Mouse (Mus musculus): ENCODE results near the gene Ttc13. TPM values are rescaled to one million over a fixed set of nuclear protein-coding genes. Genes with fewer than 3 reads are reported as not detected.

Ttc13 gene
- polyA plus RNA-seq, 1 experiment, result 25.6 TPM

DNA sequence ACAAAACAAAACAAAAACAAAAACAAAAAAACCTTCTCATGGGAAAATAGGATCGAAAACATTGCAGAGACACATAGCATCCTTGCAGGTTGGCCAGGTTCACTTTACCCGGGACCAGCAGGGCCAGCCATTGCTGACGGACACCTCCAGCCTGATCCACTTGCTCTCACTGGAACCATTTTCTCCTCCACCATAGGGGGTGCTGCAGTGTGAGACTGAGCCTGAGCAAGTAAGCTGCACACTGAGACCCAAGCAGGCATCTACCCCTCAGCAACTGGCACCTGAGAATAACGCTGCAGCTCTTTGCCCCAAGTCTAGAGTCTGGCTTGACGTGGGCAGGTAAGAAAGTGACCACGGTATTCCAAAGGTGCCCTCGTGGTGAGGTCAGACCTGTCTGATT, 1.6 kb downstream of the Ttc13 start:
- Histone ChIP-seq H3K36me3 (ENCODE audit: control insufficient read depth, insufficient read depth) (no peaks in the 10 kb centered on the region), H3K4me3 (no peak overlapping the region), H3K27me3 (ENCODE audit: control insufficient read depth, insufficient read depth, insufficient read length) (no peaks in the 10 kb centered on the region), H3ac (ENCODE audit: control insufficient read depth, insufficient read length) (no peak overlapping the region), H3K4me2 (ENCODE audit: low read depth) (no peak overlapping the region), H3K79me2 (ENCODE audit: control insufficient read depth, insufficient read depth) (peaks cover 29% of the 10 kb centered on the region)
- TF ChIP-seq TCF12 (IDR thresholded peaks at IDR 0.05; ENCODE audit: insufficient read depth, poor library complexity, severe bottlenecking) (no peak), TCF3 (IDR thresholded peaks at IDR 0.05; ENCODE audit: insufficient read length, low read depth) (no peak), REST (IDR thresholded peaks at IDR 0.05; ENCODE audit: insufficient read depth, insufficient read length) (no peak), CEBPB (IDR thresholded peaks at IDR 0.05; ENCODE audit: insufficient read depth, poor library complexity, severe bottlenecking) (no peak), MAX (IDR thresholded peaks at IDR 0.05; ENCODE audit: low read depth) (no peak), POLR2A (IDR thresholded peaks at IDR 0.05; ENCODE audit: insufficient read length, low read depth) (no peak), MYOG (IDR thresholded peaks at IDR 0.05; ENCODE audit: control insufficient read depth in 1 of 3, insufficient read depth in 1 of 3, insufficient read length in 2 of 3, low read depth in 2 of 3) (no peak), POLR2AphosphoS2 (IDR thresholded peaks at IDR 0.05; ENCODE audit: insufficient read length, low read depth) (no peak), E2F4 (IDR thresholded peaks at IDR 0.05; ENCODE audit: insufficient read depth) (no peak), MYOD1 (IDR thresholded peaks at IDR 0.05; ENCODE audit: control insufficient read depth in 1 of 3, insufficient read length in 2 of 3, low read depth in 2 of 3) (no peak), USF1 (IDR thresholded peaks at IDR 0.05; ENCODE audit: low read depth) (no peak), SRF (IDR thresholded peaks at IDR 0.05; ENCODE audit: control insufficient read depth, insufficient read length, low read depth) (no peak)

- Histone ChIP-seq H3K4me2 (ENCODE audit: low read depth) (no peak overlapping the region), H3ac (ENCODE audit: control insufficient read depth, insufficient read length) (no peak overlapping the region), H3K27me3 (ENCODE audit: control insufficient read depth, insufficient read depth, insufficient read length) (no peaks in the 10 kb centered on the region), H3K36me3 (ENCODE audit: control insufficient read depth, insufficient read depth) (peaks cover 5% of the 10 kb centered on the region), H3K79me2 (ENCODE audit: control insufficient read depth, insufficient read depth) (peaks cover 6% of the 10 kb centered on the region), H3K4me3 (no peak overlapping the region)
- TF ChIP-seq TCF3 (IDR thresholded peaks at IDR 0.05; ENCODE audit: insufficient read length, low read depth) (no peak), MYOD1 (IDR thresholded peaks at IDR 0.05; ENCODE audit: control insufficient read depth in 1 of 3, insufficient read length in 2 of 3, low read depth in 2 of 3) (no peak), USF1 (IDR thresholded peaks at IDR 0.05; ENCODE audit: low read depth) (no peak), CEBPB (IDR thresholded peaks at IDR 0.05; ENCODE audit: insufficient read depth, poor library complexity, severe bottlenecking) (no peak), POLR2AphosphoS2 (IDR thresholded peaks at IDR 0.05; ENCODE audit: insufficient read length, low read depth) (no peak), REST (IDR thresholded peaks at IDR 0.05; ENCODE audit: insufficient read depth, insufficient read length) (no peak), POLR2A (IDR thresholded peaks at IDR 0.05; ENCODE audit: insufficient read length, low read depth) (no peak), SRF (IDR thresholded peaks at IDR 0.05; ENCODE audit: control insufficient read depth, insufficient read length, low read depth) (no peak), E2F4 (IDR thresholded peaks at IDR 0.05; ENCODE audit: insufficient read depth) (no peak), MAX (IDR thresholded peaks at IDR 0.05; ENCODE audit: low read depth) (no peak), MYOG (IDR thresholded peaks at IDR 0.05; ENCODE audit: control insufficient read depth in 1 of 3, insufficient read depth in 1 of 3, insufficient read length in 2 of 3, low read depth in 2 of 3) (no peak), TCF12 (IDR thresholded peaks at IDR 0.05; ENCODE audit: insufficient read depth, poor library complexity, severe bottlenecking) (no peak)
Observed at GRCm38 (mm10) chr8:124715736-124716135, 6.0 kb downstream of the Ttc13 start.

DNA sequence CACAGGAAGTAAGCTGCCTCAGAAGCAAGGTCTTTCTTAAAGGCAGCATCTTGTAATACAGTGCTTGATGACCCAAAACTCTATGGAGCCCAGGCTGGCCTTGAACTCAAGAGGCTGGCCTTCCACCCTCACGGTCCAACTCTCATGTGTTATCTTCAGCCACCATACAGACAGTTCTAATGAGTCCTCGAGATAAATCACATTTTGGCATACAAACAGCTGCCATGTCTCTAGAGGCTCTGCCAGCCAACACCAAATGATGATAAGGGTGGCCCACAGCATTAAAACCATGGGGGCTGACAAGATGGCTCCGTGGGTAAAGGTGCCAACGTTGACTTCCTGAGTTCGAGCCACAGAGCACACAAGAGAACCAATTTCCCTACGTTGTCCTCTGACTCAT, 8.6 kb downstream of the Ttc13 start:
- H3K27me3 ChIP-seq (ENCODE audit: control insufficient read depth, insufficient read depth, insufficient read length), result no peaks in the 10 kb centered on the region
- no peak overlapping the region for H3ac ChIP-seq (ENCODE audit: control insufficient read depth, insufficient read length)
- no peak overlapping the region for H3K4me2 ChIP-seq (ENCODE audit: low read depth)
- TF ChIP-seq REST (IDR thresholded peaks at IDR 0.05; ENCODE audit: insufficient read depth, insufficient read length) (no peak), TCF3 (IDR thresholded peaks at IDR 0.05; ENCODE audit: insufficient read length, low read depth) (no peak), MYOD1 (IDR thresholded peaks at IDR 0.05; ENCODE audit: control insufficient read depth in 1 of 3, insufficient read length in 2 of 3, low read depth in 2 of 3) (no peak), MAX (IDR thresholded peaks at IDR 0.05; ENCODE audit: low read depth) (no peak), MYOG (IDR thresholded peaks at IDR 0.05; ENCODE audit: control insufficient read depth in 1 of 3, insufficient read depth in 1 of 3, insufficient read length in 2 of 3, low read depth in 2 of 3) (no peak), TCF12 (IDR thresholded peaks at IDR 0.05; ENCODE audit: insufficient read depth, poor library complexity, severe bottlenecking) (no peak), CEBPB (IDR thresholded peaks at IDR 0.05; ENCODE audit: insufficient read depth, poor library complexity, severe bottlenecking) (no peak), USF1 (IDR thresholded peaks at IDR 0.05; ENCODE audit: low read depth) (no peak), POLR2AphosphoS2 (IDR thresholded peaks at IDR 0.05; ENCODE audit: insufficient read length, low read depth) (no peak), POLR2A (IDR thresholded peaks at IDR 0.05; ENCODE audit: insufficient read length, low read depth) (no peak), SRF (IDR thresholded peaks at IDR 0.05; ENCODE audit: control insufficient read depth, insufficient read length, low read depth) (no peak), E2F4 (IDR thresholded peaks at IDR 0.05; ENCODE audit: insufficient read depth) (no peak)
- H3K36me3 ChIP-seq (ENCODE audit: control insufficient read depth, insufficient read depth), result peaks cover 9% of the 10 kb centered on the region
- no peak overlapping the region for H3K4me3 ChIP-seq
- no peaks in the 10 kb centered on the region for H3K79me2 ChIP-seq (ENCODE audit: control insufficient read depth, insufficient read depth)

GRCm38 (mm10) chr8:124705823-124706222, 16.0 kb downstream of the Ttc13 start:
- Histone ChIP-seq H3ac (ENCODE audit: control insufficient read depth, insufficient read length) (no peak overlapping the region), H3K4me2 (ENCODE audit: low read depth) (no peak overlapping the region), H3K79me2 (ENCODE audit: control insufficient read depth, insufficient read depth) (no peaks in the 10 kb centered on the region), H3K4me3 (no peak overlapping the region), H3K36me3 (ENCODE audit: control insufficient read depth, insufficient read depth) (peaks cover 11% of the 10 kb centered on the region), H3K27me3 (ENCODE audit: control insufficient read depth, insufficient read depth, insufficient read length) (no peaks in the 10 kb centered on the region)
- TF ChIP-seq TCF12 (IDR thresholded peaks at IDR 0.05; ENCODE audit: insufficient read depth, poor library complexity, severe bottlenecking), result no peak

DNA sequence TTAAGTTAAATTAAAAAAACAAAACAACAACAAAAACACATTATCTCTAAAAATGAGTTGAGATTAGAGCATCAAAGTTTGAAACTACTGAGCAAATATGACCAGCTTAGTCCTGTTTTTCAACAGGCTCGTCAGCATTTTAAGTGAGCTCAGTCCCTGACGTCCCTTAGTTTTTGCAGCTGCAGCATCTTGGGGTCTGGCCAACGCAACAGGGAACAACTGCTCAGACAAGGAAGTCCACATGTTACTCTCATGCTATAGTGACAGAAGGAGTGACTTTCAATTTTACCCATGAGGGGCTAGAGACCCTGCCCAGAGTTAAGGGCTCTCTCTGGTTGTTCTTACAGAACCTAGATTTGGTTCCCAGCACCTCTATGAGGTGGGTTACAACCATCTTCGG, 17.4 kb downstream of the Ttc13 start:
- Histone ChIP-seq H3K79me2 (ENCODE audit: control insufficient read depth, insufficient read depth) (no peaks in the 10 kb centered on the region), H3ac (ENCODE audit: control insufficient read depth, insufficient read length) (no peak overlapping the region), H3K27me3 (ENCODE audit: control insufficient read depth, insufficient read depth, insufficient read length) (no peaks in the 10 kb centered on the region), H3K4me2 (ENCODE audit: low read depth) (no peak overlapping the region), H3K36me3 (ENCODE audit: control insufficient read depth, insufficient read depth) (peaks cover 10% of the 10 kb centered on the region), H3K4me3 (no peak overlapping the region)
- TF ChIP-seq MYOG (IDR thresholded peaks at IDR 0.05; ENCODE audit: control insufficient read depth in 1 of 3, insufficient read depth in 1 of 3, insufficient read length in 2 of 3, low read depth in 2 of 3) (no peak), MYOD1 (IDR thresholded peaks at IDR 0.05; ENCODE audit: control insufficient read depth in 1 of 3, insufficient read length in 2 of 3, low read depth in 2 of 3) (no peak), TCF12 (IDR thresholded peaks at IDR 0.05; ENCODE audit: insufficient read depth, poor library complexity, severe bottlenecking) (no peak), REST (IDR thresholded peaks at IDR 0.05; ENCODE audit: insufficient read depth, insufficient read length) (no peak), SRF (IDR thresholded peaks at IDR 0.05; ENCODE audit: control insufficient read depth, insufficient read length, low read depth) (no peak), USF1 (IDR thresholded peaks at IDR 0.05; ENCODE audit: low read depth) (no peak), POLR2AphosphoS2 (IDR thresholded peaks at IDR 0.05; ENCODE audit: insufficient read length, low read depth) (no peak), TCF3 (IDR thresholded peaks at IDR 0.05; ENCODE audit: insufficient read length, low read depth) (no peak), CEBPB (IDR thresholded peaks at IDR 0.05; ENCODE audit: insufficient read depth, poor library complexity, severe bottlenecking) (no peak), MAX (IDR thresholded peaks at IDR 0.05; ENCODE audit: low read depth) (no peak)
